Mouse (Mus musculus): ENCODE measurements around the gene Irak2.
A peak's percentile ranks its signal among the peaks of the same experiment; 100 is the strongest.
"Not testable (repeated sequence)": the region's sequence is repeated elsewhere in the genome, so short reads cannot be mapped to it uniquely, and the experiment has no call there.

Irak2 gene

GRCm38 (mm10) chr6:113667611-113668122, 29.4 kb downstream of the Irak2 start:
- no peak for DNase-seq (ENCODE audit: extremely low spot score, low read depth, low spot score)

- no peak for DNase-seq (ENCODE audit: extremely low spot score, low read depth, low spot score)
Measured at GRCm38 (mm10) chr6:113668287-113669154, 30.3 kb downstream of the Irak2 start.

- no peak for DNase-seq (ENCODE audit: extremely low spot score, low read depth, low spot score)
Measured at GRCm38 (mm10) chr6:113669821-113670220, 31.6 kb downstream of the Irak2 start.

GRCm38 (mm10) chr6:113672029-113672428, 33.8 kb downstream of the Irak2 start:
- not testable (repeated sequence) for DNase-seq (ENCODE audit: extremely low spot score, low read depth, low spot score)

GRCm38 (mm10) chr6:113672989-113673388, 34.7 kb downstream of the Irak2 start:
- DNase-seq (ENCODE audit: extremely low spot score, low read depth, low spot score): no peak

GRCm38 (mm10) chr6:113675234-113675633, 37.0 kb downstream of the Irak2 start:
- DNase-seq (ENCODE audit: extremely low spot score, low read depth, low spot score): no peak

- no peak for DNase-seq (ENCODE audit: extremely low spot score, low read depth, low spot score)
Measured at GRCm38 (mm10) chr6:113675991-113676390, 37.7 kb downstream of the Irak2 start.

GRCm38 (mm10) chr6:113677070-113677734, 38.9 kb downstream of the Irak2 start:
- no peak for DNase-seq (ENCODE audit: extremely low spot score, low read depth, low spot score)

- no peak for DNase-seq (ENCODE audit: extremely low spot score, low read depth, low spot score)
Measured at GRCm38 (mm10) chr6:113678246-113679012, 40.2 kb downstream of the Irak2 start.

GRCm38 (mm10) chr6:113679993-113680566, 41.8 kb downstream of the Irak2 start:
- DNase-seq (ENCODE audit: extremely low spot score, low read depth, low spot score): no peak

GRCm38 (mm10) chr6:113681271-113681670, 43.0 kb downstream of the Irak2 start:
- DNase-seq (ENCODE audit: extremely low spot score, low read depth, low spot score): peak; percentile 56

GRCm38 (mm10) chr6:113683081-113683825, 45.0 kb downstream of the Irak2 start:
- no peak for DNase-seq (ENCODE audit: extremely low spot score, low read depth, low spot score)

- no peak for DNase-seq (ENCODE audit: extremely low spot score, low read depth, low spot score)
Measured at GRCm38 (mm10) chr6:113686551-113687125, 48.4 kb downstream of the Irak2 start.

GRCm38 (mm10) chr6:113690008-113690399, 51.7 kb downstream of the Irak2 start:
- peak; percentile 75 for DNase-seq (ENCODE audit: extremely low spot score, low read depth, low spot score)

GRCm38 (mm10) chr6:113690400-113691083, 52.3 kb downstream of the Irak2 start:
- DNase-seq (ENCODE audit: extremely low spot score, low read depth, low spot score): peak; percentile 81

GRCm38 (mm10) chr6:113691084-113691462, 52.8 kb downstream of the Irak2 start:
- DNase-seq (ENCODE audit: extremely low spot score, low read depth, low spot score): no peak

- DNase-seq (ENCODE audit: extremely low spot score, low read depth, low spot score): no peak
Measured at GRCm38 (mm10) chr6:113692661-113693133, 54.4 kb downstream of the Irak2 start.

- no peak for DNase-seq (ENCODE audit: extremely low spot score, low read depth, low spot score)
Measured at GRCm38 (mm10) chr6:113693377-113693776, 55.1 kb downstream of the Irak2 start.

GRCm38 (mm10) chr6:113695203-113695602, 56.9 kb downstream of the Irak2 start:
- no peak for DNase-seq (ENCODE audit: extremely low spot score, low read depth, low spot score)
